Mouse (Mus musculus) thymus, postnatal 14 days (tissue): ENCODE measurements around the gene Cfap157.
A peak's percentile ranks its signal among the peaks of the same experiment; 100 is the strongest.

ENCODE experiments used
- DNase-seq: peaks from one replicate; pipeline ENCODE4 v3.0.0; 2021

Cfap157 gene

DNA sequence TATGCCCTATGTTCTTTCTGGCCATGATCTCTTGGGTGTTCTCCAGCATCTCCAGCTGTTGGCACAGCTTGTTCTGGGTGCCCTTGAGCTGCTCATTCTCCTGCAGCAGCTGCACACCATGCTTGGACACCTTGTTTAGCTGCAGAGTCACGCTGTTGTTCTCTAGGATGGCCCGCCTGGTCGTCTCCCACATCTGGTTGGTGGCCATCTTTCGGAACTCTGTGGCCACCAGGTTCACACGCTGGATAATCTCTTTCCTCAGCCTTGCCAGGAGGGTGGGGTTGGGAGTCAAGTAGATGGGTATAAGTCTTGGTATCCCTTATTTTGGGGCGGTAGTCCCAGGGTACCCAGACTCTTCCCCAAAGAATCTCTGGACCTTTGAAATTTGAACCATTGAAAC lies 4.5 kb downstream of the Cfap157 start:
- no peak for DNase-seq

- DNase-seq: peak; percentile 73
Measured at GRCm38 (mm10) chr2:32779131-32779530, 5.1 kb downstream of the Cfap157 start.

- DNase-seq: peak; percentile 93
Measured at GRCm38 (mm10) chr2:32778081-32778480, 6.1 kb downstream of the Cfap157 start.

GRCm38 (mm10) chr2:32776192-32776591 lies 8.0 kb downstream of the Cfap157 start:
- peak; percentile 45 for DNase-seq

GRCm38 (mm10) chr2:32775359-32776074 lies 8.7 kb downstream of the Cfap157 start, which contains the start of the genes Ttc16 and Ptrh1:
Ttc16 (minus strand) TSS chr2:32775633.
Ptrh1 (plus strand) TSS chr2:32775786.
- peak; percentile 97 for DNase-seq

GRCm38 (mm10) chr2:32772626-32773279 lies 11.5 kb downstream of the Cfap157 start:
- no peak for DNase-seq

DNA sequence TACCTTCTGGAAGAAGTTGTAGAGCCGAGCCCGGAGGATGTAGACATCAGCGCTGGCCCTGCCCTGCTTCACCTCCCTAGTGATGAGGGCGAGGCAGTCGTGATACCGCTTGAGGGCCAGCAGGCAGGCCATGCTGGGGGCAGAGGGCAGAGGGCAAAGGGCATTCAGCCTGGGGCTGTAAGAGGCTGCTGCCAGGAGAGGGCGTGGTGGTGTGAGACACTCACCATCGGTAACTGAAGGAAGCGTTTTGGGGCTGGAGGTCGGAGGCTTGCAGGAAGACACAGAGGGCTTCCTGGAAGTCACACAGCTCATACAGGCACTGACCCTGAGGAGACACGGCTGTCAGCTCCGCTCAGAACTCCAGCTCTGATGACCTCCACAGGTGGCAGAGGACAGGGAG lies 12.3 kb downstream of the Cfap157 start:
- peak; percentile 44 for DNase-seq

GRCm38 (mm10) chr2:32769327-32770085 lies 14.7 kb downstream of the Cfap157 start:
- DNase-seq: no peak

- DNase-seq: peak; percentile 29
Measured at GRCm38 (mm10) chr2:32768661-32769285, 15.5 kb downstream of the Cfap157 start.

GRCm38 (mm10) chr2:32767241-32767640 lies 17.0 kb downstream of the Cfap157 start:
- DNase-seq: no peak

DNA sequence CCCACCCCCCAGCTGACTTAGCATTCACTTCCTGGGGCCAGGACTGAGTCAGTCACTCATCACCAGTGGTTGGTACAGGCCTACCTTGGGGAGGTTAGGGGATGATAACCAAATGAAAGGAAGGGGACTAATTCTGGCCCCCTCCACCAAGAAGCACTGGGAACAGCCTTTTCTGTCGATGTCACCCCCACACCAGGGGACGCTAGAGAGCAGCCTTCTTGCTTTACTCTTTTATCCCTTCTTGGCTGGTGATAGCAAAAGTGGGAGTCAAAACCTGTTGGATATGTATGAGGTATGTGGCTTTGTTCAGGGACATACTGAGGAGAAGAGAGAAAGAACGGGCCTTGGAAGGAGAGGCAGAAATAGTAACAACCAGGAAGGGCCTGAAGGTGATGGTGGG lies 20.9 kb downstream of the Cfap157 start:
- no peak for DNase-seq

DNA sequence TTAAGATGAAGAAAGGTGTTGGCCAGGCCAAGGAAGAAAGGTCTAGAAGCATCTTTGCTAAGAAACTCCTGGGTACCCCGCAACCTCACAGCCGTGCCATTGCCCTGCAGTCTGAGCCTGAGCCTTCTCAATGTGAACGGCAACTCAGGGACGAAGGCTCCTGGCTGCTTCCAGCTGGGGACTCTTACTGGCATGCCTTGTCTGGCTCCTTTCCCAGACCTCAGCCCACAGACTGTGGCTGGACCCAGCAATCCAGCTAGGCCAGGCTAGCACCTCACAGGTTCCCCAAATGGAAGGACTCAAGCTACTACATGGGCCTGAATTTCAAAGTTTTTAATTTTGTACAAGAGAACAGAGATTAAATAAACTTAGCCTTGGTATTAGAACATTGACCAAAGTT lies 22.4 kb downstream of the Cfap157 start:
- DNase-seq: no peak

- DNase-seq: no peak
Measured at GRCm38 (mm10) chr2:32761361-32761760, 22.9 kb downstream of the Cfap157 start.

DNA sequence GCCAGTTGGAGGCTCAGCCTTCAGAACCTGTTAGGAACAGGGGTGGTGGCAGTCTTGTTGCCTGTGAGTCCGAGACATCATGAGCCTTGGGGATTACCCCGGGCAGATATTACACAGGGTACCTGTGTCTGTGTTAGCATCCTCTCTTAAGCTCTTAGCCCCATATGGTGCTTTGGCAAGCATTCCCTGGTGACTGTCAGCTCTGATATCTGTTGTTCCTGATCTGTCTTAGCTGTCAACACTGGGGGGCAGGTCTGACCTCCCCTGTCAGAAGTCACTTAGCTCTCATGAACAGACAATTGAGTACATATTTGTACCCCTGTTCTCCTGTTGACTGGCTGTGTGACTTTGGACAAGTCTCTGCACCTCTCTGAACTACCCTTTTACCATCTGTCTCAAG lies 25.2 kb downstream of the Cfap157 start:
- no peak for DNase-seq

GRCm38 (mm10) chr2:32758503-32758902 lies 25.7 kb downstream of the Cfap157 start:
- DNase-seq: peak; percentile 21

GRCm38 (mm10) chr2:32757056-32757845 lies 27.0 kb downstream of the Cfap157 start, which contains the start of gene Tor2a:
Tor2a (plus strand) TSS chr2:32757234.
- DNase-seq: peak; percentile 99

DNA sequence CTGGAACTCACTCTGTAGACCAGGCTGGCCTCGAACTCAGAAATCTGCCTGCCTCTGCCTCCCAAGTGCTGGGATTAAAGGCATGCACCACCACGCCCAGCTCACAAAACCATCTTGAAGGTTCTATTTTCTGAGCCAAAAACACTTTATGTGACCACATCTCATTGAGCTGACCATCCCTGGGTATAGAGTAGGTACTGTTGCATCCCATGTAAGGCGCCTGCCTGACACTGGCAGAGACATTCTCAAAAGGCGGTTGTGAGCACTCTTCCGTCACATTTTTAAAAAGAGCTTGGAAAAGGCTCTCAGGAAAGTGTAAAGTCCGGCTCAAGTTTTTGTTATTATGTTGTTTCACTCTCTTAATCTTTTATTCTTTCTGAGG lies 27.6 kb downstream of the Cfap157 start:
- no peak for DNase-seq

DNA sequence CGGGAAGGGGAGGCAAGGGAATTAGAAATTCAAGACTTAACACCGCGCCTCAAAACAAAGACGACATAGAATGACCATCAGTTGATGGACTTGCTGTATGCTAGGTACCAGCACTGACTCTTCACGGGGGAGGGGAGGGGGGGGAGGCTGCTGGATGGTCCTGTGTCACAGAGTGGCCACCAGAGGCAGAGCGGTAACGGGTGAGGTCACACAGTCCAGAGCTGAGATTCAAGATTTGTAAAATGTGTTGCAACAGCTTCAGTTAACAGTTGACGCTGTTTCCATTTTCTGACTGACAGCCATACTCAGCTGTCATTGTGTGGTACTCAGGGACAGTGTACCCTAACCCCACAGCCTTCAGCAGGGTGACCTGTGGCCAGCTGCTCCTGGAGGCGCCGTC lies 32.0 kb downstream of the Cfap157 start:
- DNase-seq: no peak

DNA sequence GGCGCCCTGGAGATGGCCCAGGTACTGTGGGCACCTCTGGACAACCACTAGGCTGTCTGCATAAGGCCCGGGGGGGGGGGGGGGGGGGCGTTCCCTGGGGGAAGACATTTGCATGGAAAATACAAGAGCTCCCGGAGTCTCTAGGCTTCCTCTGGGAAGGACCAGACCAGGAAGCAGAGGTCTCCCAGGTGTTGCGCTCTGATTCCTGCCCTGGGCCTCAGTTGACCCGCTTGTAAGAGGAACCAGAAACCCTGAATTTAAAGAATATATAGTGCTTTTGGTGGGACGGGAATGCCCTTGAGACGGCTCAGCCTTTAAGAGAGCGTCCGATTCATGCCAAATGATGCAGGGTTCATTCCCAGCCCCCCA lies 32.6 kb downstream of the Cfap157 start:
- no peak for DNase-seq

DNA sequence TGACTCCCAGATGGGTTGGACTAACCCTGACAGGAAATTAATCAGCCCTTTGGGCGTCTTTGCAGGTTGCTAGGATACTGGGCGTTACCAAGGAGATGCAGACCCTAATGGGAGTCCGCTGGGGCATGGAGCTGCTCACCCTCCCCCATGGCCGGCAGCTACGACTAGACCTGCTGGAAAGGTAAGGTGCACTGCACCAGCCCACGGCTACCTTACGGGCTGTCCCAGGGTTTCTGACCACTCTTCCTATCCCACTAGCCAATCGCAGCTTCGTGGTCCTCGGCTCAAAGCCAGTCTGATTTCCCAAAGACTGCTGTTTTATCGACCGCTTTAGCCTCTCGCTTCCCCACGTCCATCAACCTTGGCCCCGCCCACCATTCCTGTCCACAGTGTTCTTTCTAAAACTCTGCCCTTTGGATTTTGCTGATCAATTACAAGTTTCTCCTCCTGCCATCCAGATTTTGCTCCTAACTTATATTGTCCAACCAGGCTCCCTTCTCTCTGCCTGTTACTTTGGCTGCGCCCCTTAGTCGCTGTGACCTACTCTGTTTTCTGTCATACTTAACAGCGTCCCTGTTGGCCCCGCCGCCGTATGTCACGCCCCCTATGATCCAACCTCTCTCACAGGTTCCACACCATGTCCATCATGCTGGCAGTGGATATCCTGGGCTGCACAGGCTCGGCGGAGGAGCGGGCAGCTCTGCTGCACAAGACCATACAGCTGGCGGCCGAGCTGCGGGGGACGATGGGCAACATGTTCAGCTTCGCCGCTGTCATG lies 33.2 kb downstream of the Cfap157 start:
- no peak for DNase-seq

DNA sequence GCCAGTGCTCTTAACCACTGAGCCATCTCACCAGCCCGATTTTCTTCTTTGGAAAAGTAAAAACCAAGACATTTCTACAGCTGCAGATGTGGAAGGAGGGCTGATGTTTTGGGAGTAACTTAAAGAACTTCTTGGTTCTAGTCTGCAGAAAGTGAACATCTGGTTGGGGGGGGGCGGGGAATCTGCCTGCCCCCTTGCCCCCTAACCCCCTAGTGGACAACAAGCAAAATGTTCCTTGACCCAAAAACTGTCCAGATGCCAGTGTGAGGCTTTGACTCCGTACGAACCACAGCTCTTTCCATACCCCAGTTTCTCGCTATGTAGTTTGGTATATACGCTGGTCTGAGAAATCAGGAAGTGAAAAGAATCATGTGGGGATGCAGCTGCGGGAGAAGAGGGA lies 34.0 kb downstream of the Cfap157 start:
- no peak for DNase-seq

- DNase-seq: no peak
Measured at GRCm38 (mm10) chr2:32749082-32749481, 35.1 kb downstream of the Cfap157 start.
